Mouse (Mus musculus) cortical plate, adult 2 months (tissue): ENCODE results near the gene Dnah2.

Source experiments
- CTCF ChIP-seq: fragments of 200-500 bp; IDR thresholded peaks from 2 replicates; pipeline ENCODE4 v1.5.1; 2011; ENCODE audit warnings: mild to moderate bottlenecking, control low read depth, low read length; ENCODE audit not compliant: insufficient read depth; ENCODE audit errors: extremely low read depth
- POLR2A ChIP-seq: fragments of 200-500 bp; IDR thresholded peaks from 2 replicates; pipeline ENCODE4 v1.6.1; 2011; ENCODE audit warnings: mild to moderate bottlenecking, low read length, control low read depth; ENCODE audit not compliant: insufficient read depth; ENCODE audit errors: extremely low read depth

- TF ChIP-seq CTCF (no peak), POLR2A (no peak)
Observed at GRCm38 (mm10) chr11:69584937-69585336, 36.0 kb upstream of the Dnah2 start.
